Mouse (Mus musculus) kidney, embryonic 14.5 days (tissue): ENCODE measurements around the gene Pitpnc1. TPM values are rescaled to one million over a fixed set of nuclear protein-coding genes. Genes with fewer than 3 reads are reported as not detected.

Source experiments
- ATAC-seq: fragments of 200-750 bp; cut with Nextera tagmentation; 2 replicates; pipeline ENCODE4 v1.8.0; 2017; ENCODE audit warnings: moderate number of reproducible peaks, mild to moderate bottlenecking, moderate TSS enrichment, moderate library complexity; ENCODE audit not compliant: low FRiP score, low TSS enrichment
- H3K27ac ChIP-seq: fragments of 300-500 bp; sonication (generic); 2 replicates; pipeline ENCODE4 v1.5.1; 2014; ENCODE audit warnings: low read depth, mild to moderate bottlenecking, low read length, moderate library complexity, mixed read lengths
- H3K27me3 ChIP-seq: fragments of 300-500 bp; sonication (generic); 2 replicates; pipeline ENCODE4 v1.6.1; 2014; ENCODE audit warnings: mild to moderate bottlenecking, low read length; ENCODE audit not compliant: control insufficient read depth, insufficient read depth
- H3K36me3 ChIP-seq: fragments of 300-500 bp; sonication (generic); 2 replicates; pipeline ENCODE4 v1.6.1; 2014; ENCODE audit warnings: low read length, mixed read lengths; ENCODE audit not compliant: control insufficient read depth, insufficient read depth
- H3K4me1 ChIP-seq: fragments of 300-500 bp; sonication (generic); 2 replicates; pipeline ENCODE4 v1.6.1; 2014; ENCODE audit warnings: low read length, mixed read lengths; ENCODE audit not compliant: control insufficient read depth, insufficient read depth
- H3K4me2 ChIP-seq: fragments of 300-500 bp; sonication (generic); replicated peaks from 2 replicates; pipeline ENCODE4 v1.6.1; 2014; ENCODE audit warnings: low read depth, mild to moderate bottlenecking, low read length
- H3K4me3 ChIP-seq: fragments of 300-500 bp; sonication (generic); 2 replicates; pipeline ENCODE4 v1.5.1; 2014; ENCODE audit warnings: mild to moderate bottlenecking, low read length
- H3K9ac ChIP-seq: fragments of 300-500 bp; sonication (generic); 2 replicates; pipeline ENCODE4 v1.6.1; 2014; ENCODE audit warnings: low read depth, mild to moderate bottlenecking, low read length, moderate library complexity
- H3K9me3 ChIP-seq: fragments of 300-500 bp; sonication (generic); 2 replicates; pipeline ENCODE4 v1.6.1; 2016; ENCODE audit warnings: low read length; ENCODE audit not compliant: control insufficient read depth
- WGBS: fragments of 180-500 bp; shearing (Covaris S2); extraction: QIAGEN DNeasy Blood & Tissue Kit; methylation state at CpG from one replicate; pipeline ENCODE4 v1.1.7; 2014; 5-methylcytosine and 5-hydroxymethylcytosine counted together
- polyA plus RNA-seq: library from polyadenylated mRNA; unstranded; fragments of >200 nt; fragmentation: Nextera tagmentation; extraction: Ambion mirVana; gene quantifications from 2 replicates; pipeline ENCODE4 v1.2.1, GENCODE M21; 2014

The Pitpnc1 gene
- polyA plus RNA-seq, 1 experiment from 2014 or later = 19.4 TPM

GRCm38 (mm10) chr11:107213745-107214144 is 256.8 kb downstream of the Pitpnc1 start:
- Histone ChIP-seq H3K9me3 (no peaks in the 10 kb centered on the region), H3K27me3 (no peaks in the 10 kb centered on the region), H3K27ac (no peak overlapping the region), H3K4me3 (no peak overlapping the region), H3K4me1 (no peaks in the 10 kb centered on the region), H3K4me2 (no peak overlapping the region), H3K9ac (no peak overlapping the region), H3K36me3 (0 out of 2 replicates have a peak, but pooled peaks cover 3% of the 10 kb centered on the region)
- WGBS = 72% methylated on average over 5 of the region's 5 CpGs
- no peak for ATAC-seq

- 85% methylated on average over 13 of the region's 13 CpGs for WGBS
- Histone ChIP-seq H3K9ac (no peak overlapping the region), H3K4me2 (no peak overlapping the region), H3K9me3 (no peaks in the 10 kb centered on the region), H3K36me3 (no peaks in the 10 kb centered on the region), H3K4me1 (no peaks in the 10 kb centered on the region), H3K27me3 (no peaks in the 10 kb centered on the region), H3K4me3 (no peak overlapping the region), H3K27ac (no peak overlapping the region)
- ATAC-seq = no peak
Observed at GRCm38 (mm10) chr11:107209818-107210217, 260.7 kb downstream of the Pitpnc1 start.

- no peaks in the 10 kb centered on the region; the same call in 1 of the 2 replicates for H3K27me3 ChIP-seq
- no peak for ATAC-seq
- H3K4me1 ChIP-seq = no peaks in the 10 kb centered on the region
- no peak overlapping the region for H3K9ac ChIP-seq
- no peak overlapping the region for H3K27ac ChIP-seq
- WGBS = 86% methylated on average over 11 of the region's 11 CpGs
- no peak overlapping the region for H3K4me2 ChIP-seq
- no peak overlapping the region for H3K4me3 ChIP-seq
- H3K36me3 ChIP-seq = no peaks in the 10 kb centered on the region
- no peaks in the 10 kb centered on the region for H3K9me3 ChIP-seq
Observed at GRCm38 (mm10) chr11:107201773-107202172, 268.7 kb downstream of the Pitpnc1 start.

GRCm38 (mm10) chr11:107199281-107199680 is 271.2 kb downstream of the Pitpnc1 start:
- Histone ChIP-seq H3K4me2 (no peak overlapping the region), H3K27ac (no peak overlapping the region), H3K9me3 (no peaks in the 10 kb centered on the region), H3K9ac (no peak overlapping the region), H3K4me3 (no peak overlapping the region), H3K27me3 (no peaks in the 10 kb centered on the region; the same call in 1 of the 2 replicates), H3K4me1 (no peaks in the 10 kb centered on the region), H3K36me3 (no peaks in the 10 kb centered on the region)
- no peak for ATAC-seq
- 81% methylated on average over 5 of the region's 5 CpGs for WGBS

GRCm38 (mm10) chr11:107195334-107195733 is 275.2 kb downstream of the Pitpnc1 start:
- Histone ChIP-seq H3K27ac (no peak overlapping the region), H3K4me3 (no peak overlapping the region), H3K36me3 (no peaks in the 10 kb centered on the region), H3K9me3 (no peaks in the 10 kb centered on the region), H3K4me2 (no peak overlapping the region), H3K27me3 (no peaks in the 10 kb centered on the region), H3K9ac (no peak overlapping the region), H3K4me1 (no peaks in the 10 kb centered on the region)
- ATAC-seq = no peak
- 66% methylated on average over 2 of the region's 2 CpGs for WGBS

- no peak overlapping the region for H3K27ac ChIP-seq
- H3K36me3 ChIP-seq = peaks cover 10% of the 10 kb centered on the region
- no peaks in the 10 kb centered on the region for H3K27me3 ChIP-seq
- peaks cover 5% of the 10 kb centered on the region; the same call in 1 of the 2 replicates for H3K4me1 ChIP-seq
- no peak overlapping the region for H3K4me3 ChIP-seq
- no peaks in the 10 kb centered on the region for H3K9me3 ChIP-seq
- 81% methylated on average over 2 of the region's 2 CpGs for WGBS
- ATAC-seq = no peak
- H3K4me2 ChIP-seq = no peak overlapping the region
- no peak overlapping the region for H3K9ac ChIP-seq
Observed at GRCm38 (mm10) chr11:107190376-107190775, 280.1 kb downstream of the Pitpnc1 start.

- WGBS = under 1% methylated on average over 62 of the region's 62 CpGs
- no peaks in the 10 kb centered on the region for H3K27me3 ChIP-seq
- H3K9me3 ChIP-seq = no peaks in the 10 kb centered on the region
- H3K4me3 ChIP-seq = peak within 1 kb of the TSS; percentile 92
- H3K27ac ChIP-seq = peak within 1 kb of the TSS; percentile 62; the same call in 1 of the 2 replicates
- peaks cover 25% of the 10 kb centered on the region for H3K36me3 ChIP-seq
- H3K4me2 ChIP-seq = peak within 1 kb of the TSS; percentile 56
- H3K4me1 ChIP-seq = peaks cover 5% of the 10 kb centered on the region; the same call in 1 of the 2 replicates
- H3K9ac ChIP-seq = peak within 1 kb of the TSS; percentile 82
- ATAC-seq = peak; percentile 94
Observed at GRCm38 (mm10) chr11:107188565-107189552, 281.6 kb downstream of the Pitpnc1 start, which contains the start of gene Nol11. Nol11 (minus strand) TSS chr11:107189381.

GRCm38 (mm10) chr11:107183777-107184176 is 286.7 kb downstream of the Pitpnc1 start:
- ATAC-seq = no peak
- 91% methylated on average over 8 of the region's 8 CpGs for WGBS
- Histone ChIP-seq H3K4me1 (peaks cover 5% of the 10 kb centered on the region; the same call in 1 of the 2 replicates), H3K4me3 (no peak overlapping the region), H3K27ac (no peak overlapping the region), H3K27me3 (no peaks in the 10 kb centered on the region), H3K4me2 (no peak overlapping the region), H3K9ac (no peak overlapping the region), H3K36me3 (peaks cover 70% of the 10 kb centered on the region), H3K9me3 (no peaks in the 10 kb centered on the region)

- no peak overlapping the region for H3K4me3 ChIP-seq
- no peak overlapping the region for H3K4me2 ChIP-seq
- H3K9ac ChIP-seq = no peak overlapping the region
- H3K27me3 ChIP-seq = no peaks in the 10 kb centered on the region
- no peak overlapping the region for H3K27ac ChIP-seq
- peaks cover 5% of the 10 kb centered on the region for H3K36me3 ChIP-seq
- H3K4me1 ChIP-seq = no peaks in the 10 kb centered on the region
- no peak for ATAC-seq
- WGBS = 81% methylated on average over 4 of the region's 4 CpGs
- no peaks in the 10 kb centered on the region for H3K9me3 ChIP-seq
Observed at GRCm38 (mm10) chr11:107161215-107161614, 309.3 kb downstream of the Pitpnc1 start.
